ENCODE assay signal across 20 mouse cellular contexts in the genomic region with DNA sequence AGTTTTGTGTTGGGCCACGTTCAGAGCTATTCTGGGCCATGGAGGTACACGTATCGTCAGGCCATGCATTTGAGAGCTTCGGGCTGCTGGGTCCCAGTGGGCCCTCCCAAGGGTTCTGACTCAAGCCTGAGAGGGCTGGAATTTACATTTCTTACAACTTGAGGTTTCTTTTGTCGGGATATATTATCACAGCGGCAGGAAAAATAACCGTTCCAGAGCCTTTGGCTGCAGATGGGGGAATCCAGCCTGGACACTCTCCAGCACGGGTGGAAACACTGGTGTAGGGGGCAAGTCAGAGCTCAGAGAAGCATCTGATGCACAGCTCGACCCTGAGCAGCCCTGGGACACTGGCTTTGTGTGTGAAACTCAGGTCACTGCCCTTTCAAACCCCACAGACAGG.
DNase-seq lines count a peak whose midpoint lies in the region; ATAC-seq lines count a peak whose summit lies in the region.
"Had no signal": no experiment of that assay in that cellular context is flagged by ENCODE, and none has a peak within 500 bp of the region (broad histone marks: within the 10 kb centered on the region; RNA-seq: fewer than 3 reads in every experiment).

No protein-coding gene starts in this region.

- H3K9ac ChIP-seq in heart, embryonic 11.5 days (ENCODE audit: low read depth, low read length) = no peak overlapping the region
- no peak overlapping the region for H3K9ac ChIP-seq in kidney, embryonic 15.5 days
- H3K9ac ChIP-seq: heart, embryonic 12.5 days; hindbrain, embryonic 14.5 days had no signal

- H3K4me3 ChIP-seq in heart, embryonic 11.5 days (ENCODE audit: low read depth, low read length) = no peak overlapping the region
- no peak overlapping the region for H3K4me3 ChIP-seq in heart, embryonic 10.5 days
- H3K4me3 ChIP-seq in kidney, embryonic 15.5 days (replicated peaks) = no peak overlapping the region
- H3K4me3 ChIP-seq: forebrain, embryonic 10.5 days; heart, embryonic 12.5 days; limb, embryonic 13.5 days; midbrain, embryonic 10.5 days had no signal

- H3K27ac ChIP-seq in heart, embryonic 11.5 days (ENCODE audit: low read depth, low read length) = 0 out of 2 replicates have a peak overlapping the region, but pooled peaks have one; percentile 50
- no peak overlapping the region for H3K27ac ChIP-seq in heart, embryonic 10.5 days
- peak overlapping the region; percentile 46 for H3K27ac ChIP-seq in kidney, embryonic 15.5 days
- H3K27ac ChIP-seq: hindbrain, embryonic 14.5 days; macrophage had no signal

- no peak overlapping the region for H3K4me2 ChIP-seq in heart, embryonic 11.5 days
- H3K4me2 ChIP-seq in kidney, embryonic 15.5 days = no peak overlapping the region
- H3K4me2 ChIP-seq: heart, embryonic 12.5 days; hindbrain, embryonic 14.5 days had no signal

- H3K4me1 ChIP-seq in heart, embryonic 11.5 days (ENCODE audit: control insufficient read depth, insufficient read depth, low read length) = peaks cover 36% of the 10 kb centered on the region
- peaks cover 58% of the 10 kb centered on the region for H3K4me1 ChIP-seq in heart, embryonic 10.5 days
- H3K4me1 ChIP-seq in kidney, embryonic 15.5 days = peaks cover 50% of the 10 kb centered on the region

- H3K27me3 ChIP-seq in heart, embryonic 11.5 days (ENCODE audit: control insufficient read depth, insufficient read depth, low read length) = no peaks in the 10 kb centered on the region
- peaks cover 6% of the 10 kb centered on the region; the same call in 1 of the 2 replicates for H3K27me3 ChIP-seq in heart, embryonic 10.5 days (ENCODE audit: insufficient read depth, poor library complexity, severe bottlenecking)
- H3K27me3 ChIP-seq in kidney, embryonic 15.5 days = no peaks in the 10 kb centered on the region
- H3K27me3 ChIP-seq: heart, embryonic 12.5 days; limb, embryonic 13.5 days had no signal

- no peak for ATAC-seq in heart, embryonic 11.5 days (replicated peaks; ENCODE audit: insufficient number of reproducible peaks, low FRiP score, low TSS enrichment)
- no peak for ATAC-seq in kidney, embryonic 15.5 days (replicated peaks; ENCODE audit: low FRiP score)

- H3K36me3 ChIP-seq in heart, embryonic 11.5 days (ENCODE audit: control insufficient read depth, insufficient read depth, low read length) = no peaks in the 10 kb centered on the region
- H3K36me3 ChIP-seq in heart, embryonic 10.5 days = no peaks in the 10 kb centered on the region
- H3K36me3 ChIP-seq in kidney, embryonic 15.5 days = no peaks in the 10 kb centered on the region
- H3K36me3 ChIP-seq: forebrain, embryonic 10.5 days; heart, embryonic 12.5 days; limb, embryonic 13.5 days; midbrain, embryonic 10.5 days had no signal

- H3K9me3 ChIP-seq in heart, embryonic 11.5 days (replicated peaks; ENCODE audit: control insufficient read depth, low read length) = no peaks in the 10 kb centered on the region
- H3K9me3 ChIP-seq in heart, embryonic 10.5 days = no peaks in the 10 kb centered on the region
- H3K9me3 ChIP-seq in kidney, embryonic 15.5 days (replicated peaks) = no peaks in the 10 kb centered on the region
- H3K9me3 ChIP-seq: forebrain, embryonic 10.5 days; heart, embryonic 12.5 days; limb, embryonic 13.5 days; midbrain, embryonic 10.5 days had no signal

- DNase-seq in heart, embryonic 10.5 days (ENCODE audit: low spot score) = no peak
- DNase-seq in kidney, adult 18-20 months = no peak
- DNase-seq in NIH3T3 (ENCODE audit: low read depth) = peak; percentile 70
- DNase-seq in fibroblast of lung, adult 2 months (ENCODE audit: low read depth) = peak; percentile 61
- no peak for DNase-seq in adrenal gland, postnatal 14 days
- no peak for DNase-seq in embryo, embryonic 11 days
- DNase-seq: B cell, adult 2 months; cerebellum, adult 2 months; cerebellum, postnatal 36 days; gastrocnemius, postnatal 10 days; lung, adult 18-20 months; thymus, postnatal 36 days had no signal

- WGBS in heart, embryonic 11.5 days (ENCODE audit: insufficient replicate concordance) = 66% methylated on average over 9 of the region's 9 CpGs
- WGBS in heart, embryonic 10.5 days = 73% methylated on average over 9 of the region's 9 CpGs
- 48% methylated on average over 9 of the region's 9 CpGs for WGBS in kidney, embryonic 15.5 days

Comparison
In these comparisons a context has a peak if more than half of its experiments do, and no peak if none do; other contexts are left out.
1. DNase-seq: peak in NIH3T3 (single experiment) and fibroblast of lung, adult 2 months (single experiment); none in heart, embryonic 10.5 days (single experiment), kidney, adult 18-20 months (single experiment), adrenal gland, postnatal 14 days (single experiment) and embryo, embryonic 11 days (single experiment).